Mouse (Mus musculus) intestine, embryonic 14.5 days (tissue): Measurements from ENCODE around the gene Nhlrc4. TPM values are rescaled to one million over a fixed set of nuclear protein-coding genes. Genes with fewer than 3 reads are reported as not detected.

Source experiments
- ATAC-seq: fragments of 200-750 bp; cut with Nextera tagmentation; replicated peaks from 2 replicates; pipeline ENCODE4 v1.8.0; 2017; ENCODE audit warnings: low read depth, moderate number of reproducible peaks, moderate TSS enrichment, moderate library complexity; ENCODE audit not compliant: low FRiP score, low TSS enrichment
- DNase-seq: peaks from one replicate; pipeline ENCODE4 v3.0.0-alpha.2; 2018; ENCODE audit warnings: low spot score
- H3K27ac ChIP-seq: fragments of 300-500 bp; sonication (generic); 2 replicates; pipeline ENCODE4 v1.5.1; 2014; ENCODE audit warnings: low read depth, mild to moderate bottlenecking, control low read depth
- H3K27me3 ChIP-seq: fragments of 300-500 bp; sonication (generic); replicated peaks from 2 replicates; pipeline ENCODE4 v1.6.1; 2014; ENCODE audit warnings: low read length, control low read depth; ENCODE audit not compliant: control insufficient read depth, insufficient read depth
- H3K36me3 ChIP-seq: fragments of 300-500 bp; sonication (generic); 2 replicates; pipeline ENCODE4 v1.6.1; 2014; ENCODE audit warnings: low read length, control low read depth; ENCODE audit not compliant: control insufficient read depth, insufficient read depth
- H3K4me1 ChIP-seq: fragments of 300-500 bp; sonication (generic); replicated peaks from 2 replicates; pipeline ENCODE4 v1.6.1; 2014; ENCODE audit warnings: low read length, control low read depth, mixed read lengths; ENCODE audit not compliant: control insufficient read depth, insufficient read depth
- H3K4me2 ChIP-seq: fragments of 300-500 bp; sonication (generic); 2 replicates; pipeline ENCODE4 v1.6.1; 2014; ENCODE audit warnings: low read length
- H3K4me3 ChIP-seq: fragments of 300-500 bp; sonication (generic); 2 replicates; pipeline ENCODE4 v1.5.1; 2014; ENCODE audit warnings: low read depth, low read length, control low read depth, mixed read lengths
- H3K9ac ChIP-seq: fragments of 300-500 bp; sonication (generic); 2 replicates; pipeline ENCODE4 v1.6.1; 2014; ENCODE audit warnings: mild to moderate bottlenecking, low read length
- H3K9me3 ChIP-seq: fragments of 300-500 bp; sonication (generic); 2 replicates; pipeline ENCODE4 v1.6.1; 2016; ENCODE audit warnings: low read length, control low read depth; ENCODE audit not compliant: control insufficient read depth
- WGBS: fragments of 180-500 bp; shearing (Covaris S2); extraction: QIAGEN DNeasy Blood & Tissue Kit; methylation state at CpG from one replicate; pipeline ENCODE4 v1.1.7; 2014; 5-methylcytosine and 5-hydroxymethylcytosine counted together
- polyA plus RNA-seq: library from polyadenylated mRNA; unstranded; fragments of >200 nt; fragmentation: Nextera tagmentation; extraction: Ambion mirVana; gene quantifications from 2 replicates; pipeline ENCODE4 v1.2.1, GENCODE M21; 2014

The Nhlrc4 gene
- polyA plus RNA-seq, 1 experiment from 2014 or later: not detected

DNA sequence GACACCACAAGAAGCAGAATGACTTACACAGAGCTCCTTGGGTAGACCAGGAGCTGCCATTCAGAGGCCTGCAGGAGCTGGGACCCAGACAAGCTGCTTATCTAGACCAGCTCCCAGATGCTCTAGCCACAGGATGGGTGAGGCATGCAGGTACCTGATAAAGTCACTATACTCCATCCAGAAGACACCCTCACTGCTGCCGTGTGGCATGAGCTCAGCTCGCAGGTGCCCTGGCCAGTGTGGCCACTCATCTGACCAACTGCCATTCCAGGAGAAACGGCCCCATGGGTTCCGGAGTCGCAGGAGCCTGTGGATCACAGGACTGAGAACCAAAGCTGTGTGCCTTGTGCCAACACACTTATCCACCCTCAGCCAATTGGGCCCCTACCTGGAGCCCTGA is 16.8 kb upstream of the Nhlrc4 start:
- no peak overlapping the region for H3K9ac ChIP-seq
- 98% methylated on average over 5 of the region's 5 CpGs for WGBS
- H3K4me2 ChIP-seq: no peak overlapping the region
- no peak overlapping the region for H3K27ac ChIP-seq
- no peak for ATAC-seq
- no peaks in the 10 kb centered on the region for H3K9me3 ChIP-seq
- H3K4me1 ChIP-seq: no peaks in the 10 kb centered on the region
- no peak for DNase-seq
- H3K4me3 ChIP-seq: no peak overlapping the region
- peaks cover 65% of the 10 kb centered on the region for H3K36me3 ChIP-seq
- no peaks in the 10 kb centered on the region for H3K27me3 ChIP-seq

GRCm38 (mm10) chr17:25959630-25960467 is 15.1 kb upstream of the Nhlrc4 start:
- DNase-seq (no peak), ATAC-seq (no peak)
- no peak overlapping the region for H3K4me3 ChIP-seq
- H3K4me1 ChIP-seq: no peaks in the 10 kb centered on the region
- no peak overlapping the region for H3K4me2 ChIP-seq
- no peaks in the 10 kb centered on the region for H3K9me3 ChIP-seq
- no peaks in the 10 kb centered on the region for H3K27me3 ChIP-seq
- peaks cover 65% of the 10 kb centered on the region for H3K36me3 ChIP-seq
- no peak overlapping the region for H3K27ac ChIP-seq
- no peak overlapping the region for H3K9ac ChIP-seq
- WGBS: 90% methylated on average over 23 of the region's 23 CpGs

- Histone ChIP-seq H3K4me1 (no peaks in the 10 kb centered on the region), H3K4me3 (no peak overlapping the region), H3K36me3 (peaks cover 58% of the 10 kb centered on the region), H3K4me2 (no peak overlapping the region), H3K9ac (no peak overlapping the region), H3K27me3 (peaks cover 2% of the 10 kb centered on the region; the same call in 1 of the 2 replicates), H3K27ac (no peak overlapping the region), H3K9me3 (no peaks in the 10 kb centered on the region)
- no peak for ATAC-seq
- WGBS: 95% methylated on average over 11 of the region's 11 CpGs
- DNase-seq: no peak
These were observed 14.2 kb upstream of the Nhlrc4 start for GRCm38 (mm10) chr17:25958771-25959494.

DNA sequence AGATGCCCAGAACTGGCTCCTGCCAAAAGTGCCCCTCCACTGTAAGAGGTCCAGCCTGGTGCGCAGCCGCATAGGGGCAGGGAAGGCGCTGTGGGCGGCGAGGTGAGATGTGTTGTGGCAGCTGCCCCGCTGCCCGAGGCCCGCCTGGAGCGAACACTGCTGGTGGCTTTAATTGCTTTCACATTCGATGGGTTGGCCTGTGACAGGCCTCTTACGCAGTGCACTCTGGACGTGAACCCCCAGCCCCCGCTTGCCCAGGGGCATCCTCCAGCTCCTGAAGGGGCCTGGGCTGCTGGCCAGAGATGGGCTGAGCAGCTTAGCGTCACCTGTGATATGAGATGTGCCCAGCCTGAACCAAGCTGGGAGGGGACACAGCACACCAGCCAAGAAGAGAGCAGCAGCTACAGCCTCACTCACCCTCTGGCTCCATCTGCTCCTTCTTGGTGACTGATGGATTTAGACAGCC is 12.9 kb upstream of the Nhlrc4 start:
- peaks cover 47% of the 10 kb centered on the region for H3K36me3 ChIP-seq
- no peak overlapping the region for H3K9ac ChIP-seq
- H3K9me3 ChIP-seq: no peaks in the 10 kb centered on the region
- DNase-seq (no peak), ATAC-seq (no peak)
- H3K27ac ChIP-seq: no peak overlapping the region
- no peak overlapping the region for H3K4me3 ChIP-seq
- no peaks in the 10 kb centered on the region for H3K4me1 ChIP-seq
- 88% methylated on average over 14 of the region's 14 CpGs for WGBS
- H3K4me2 ChIP-seq: no peak overlapping the region
- peaks cover 14% of the 10 kb centered on the region for H3K27me3 ChIP-seq

- H3K4me1 ChIP-seq: peaks cover 5% of the 10 kb centered on the region; the same call in 1 of the 2 replicates
- H3K9ac ChIP-seq: no peak overlapping the region
- no peak for ATAC-seq
- H3K4me3 ChIP-seq: no peak overlapping the region
- peaks cover 38% of the 10 kb centered on the region for H3K36me3 ChIP-seq
- WGBS: 79% methylated on average over 7 of the region's 7 CpGs
- H3K4me2 ChIP-seq: no peak overlapping the region
- no peaks in the 10 kb centered on the region for H3K9me3 ChIP-seq
- H3K27me3 ChIP-seq: peaks cover 24% of the 10 kb centered on the region
- no peak overlapping the region for H3K27ac ChIP-seq
- DNase-seq: no peak
These were observed 11.9 kb upstream of the Nhlrc4 start for GRCm38 (mm10) chr17:25956631-25957030.

- Histone ChIP-seq H3K9ac (no peak overlapping the region), H3K36me3 (peaks cover 35% of the 10 kb centered on the region), H3K27me3 (peaks cover 28% of the 10 kb centered on the region), H3K9me3 (no peaks in the 10 kb centered on the region), H3K27ac (no peak overlapping the region), H3K4me3 (no peak overlapping the region), H3K4me2 (no peak overlapping the region), H3K4me1 (peaks cover 5% of the 10 kb centered on the region; the same call in 1 of the 2 replicates)
- no peak for ATAC-seq
- WGBS: 79% methylated on average over 6 of the region's 7 CpGs
- DNase-seq: no peak
These were observed 11.4 kb upstream of the Nhlrc4 start for GRCm38 (mm10) chr17:25956201-25956600.

DNA sequence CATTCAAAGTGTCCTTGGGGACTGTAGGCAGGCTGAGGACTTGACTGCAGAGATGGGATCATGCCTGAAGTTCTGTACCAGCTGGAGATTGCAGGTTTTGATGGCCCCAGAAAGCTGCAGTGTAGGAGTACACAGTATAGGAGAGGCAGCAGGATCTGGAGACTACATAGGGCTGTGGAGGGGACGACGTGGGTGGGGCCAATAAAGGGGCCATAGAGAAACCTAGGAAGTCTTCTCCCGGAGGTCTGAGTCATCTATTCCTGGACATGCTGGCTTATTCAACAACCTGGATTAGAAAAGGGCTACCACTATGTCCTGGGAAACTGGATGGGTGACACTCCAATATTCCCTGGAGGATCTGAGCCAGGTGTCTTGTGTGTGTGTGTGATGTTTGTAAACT is 11.0 kb upstream of the Nhlrc4 start:
- no peak for ATAC-seq

GRCm38 (mm10) chr17:25954671-25955070 is 9.9 kb upstream of the Nhlrc4 start:
- no peak for DNase-seq
- Histone ChIP-seq H3K4me2 (no peak overlapping the region), H3K4me1 (peaks cover 5% of the 10 kb centered on the region; the same call in 1 of the 2 replicates), H3K4me3 (no peak overlapping the region), H3K36me3 (peaks cover 24% of the 10 kb centered on the region; the same call in 1 of the 2 replicates), H3K27ac (no peak overlapping the region), H3K27me3 (peaks cover 44% of the 10 kb centered on the region), H3K9me3 (no peaks in the 10 kb centered on the region), H3K9ac (no peak overlapping the region)
- ATAC-seq: no peak
- WGBS: 65% methylated on average over 1 of the region's 2 CpGs

More for the DNA sequence above, 11.0 kb upstream of the Nhlrc4 start:
- Histone ChIP-seq H3K27ac (no peak overlapping the region), H3K36me3 (peaks cover 34% of the 10 kb centered on the region), H3K9ac (no peak overlapping the region), H3K4me3 (no peak overlapping the region), H3K4me2 (no peak overlapping the region), H3K9me3 (no peaks in the 10 kb centered on the region), H3K4me1 (peaks cover 5% of the 10 kb centered on the region; the same call in 1 of the 2 replicates), H3K27me3 (peaks cover 33% of the 10 kb centered on the region)
- DNase-seq: no peak
- WGBS: 51% methylated on average over 3 of the region's 3 CpGs
